Mouse (Mus musculus) gastrocnemius, adult 2 months (tissue): ENCODE data around the gene Cfl2. TPM values are rescaled to one million over a fixed set of nuclear protein-coding genes. Genes with fewer than 3 reads are reported as not detected.
"Not testable (repeated sequence)": the region's sequence is repeated elsewhere in the genome, so short reads cannot be mapped to it uniquely, and the experiment has no call there.

Source experiments
- DNase-seq: peaks from one replicate; pipeline ENCODE4 v3.0.0; 2022
- H3K27ac ChIP-seq: fragments of 200-600 bp; 2 replicates; pipeline ENCODE4 v1.8.1; 2022; ENCODE audit warnings: mild to moderate bottlenecking
- H3K4me3 ChIP-seq: fragments of 200-600 bp; 2 replicates; pipeline ENCODE4 v1.8.1; 2022; ENCODE audit warnings: mild to moderate bottlenecking, moderate library complexity
- CTCF ChIP-seq: fragments of 200-600 bp; IDR thresholded peaks from 2 replicates; pipeline ENCODE4 v1.8.1; 2022; ENCODE audit warnings: antibody characterized with exemption, mild to moderate bottlenecking, moderate library complexity
- intact Hi-C: fragments of 180-260 bp; cut with DNase I; formaldehyde crosslinking; loops from one replicate; pipeline ENCODE4 v1.15.1; 2025
- total RNA-seq, 2 experiments: library from RNA; stranded (reverse); gene quantifications; 2 replicates each; pipeline ENCODE4 v1.2.3; 2021

Cfl2 gene
- total RNA-seq, 2 experiments from 2014 or later: 419 to 537 TPM

- Histone ChIP-seq H3K27ac (peak overlapping the region; percentile 74), H3K4me3 (no peak overlapping the region)
- DNase-seq: no peak
- TF ChIP-seq CTCF: no peak
- intact Hi-C loops: no loop called here
Measured at GRCm38 (mm10) chr12:54850551-54850950, 12.1 kb downstream of the Cfl2 start.

DNA sequence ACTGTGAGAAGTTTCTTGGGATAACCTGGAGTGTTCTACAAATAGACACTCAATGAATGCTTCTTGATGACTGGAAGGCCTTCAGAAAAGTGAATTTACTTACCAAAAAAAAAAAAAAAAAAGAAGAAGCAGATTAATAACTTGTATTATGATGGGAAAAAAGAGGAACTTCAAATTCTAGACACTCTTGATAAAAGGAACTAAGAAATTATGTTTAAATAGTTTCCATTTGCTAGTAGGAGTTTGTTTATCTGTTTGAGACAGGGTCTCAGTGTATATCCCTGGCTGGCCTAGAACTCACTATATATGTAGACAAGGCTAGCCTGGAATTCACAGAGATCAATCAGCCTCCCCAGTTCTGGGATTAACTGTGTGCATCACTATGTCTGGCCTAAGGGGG is 18.3 kb downstream of the Cfl2 start:
- Histone ChIP-seq H3K27ac (no peak overlapping the region), H3K4me3 (no peak overlapping the region)
- no peak for TF ChIP-seq CTCF
- DNase-seq: no peak
- intact Hi-C loops: no loop called here

DNA sequence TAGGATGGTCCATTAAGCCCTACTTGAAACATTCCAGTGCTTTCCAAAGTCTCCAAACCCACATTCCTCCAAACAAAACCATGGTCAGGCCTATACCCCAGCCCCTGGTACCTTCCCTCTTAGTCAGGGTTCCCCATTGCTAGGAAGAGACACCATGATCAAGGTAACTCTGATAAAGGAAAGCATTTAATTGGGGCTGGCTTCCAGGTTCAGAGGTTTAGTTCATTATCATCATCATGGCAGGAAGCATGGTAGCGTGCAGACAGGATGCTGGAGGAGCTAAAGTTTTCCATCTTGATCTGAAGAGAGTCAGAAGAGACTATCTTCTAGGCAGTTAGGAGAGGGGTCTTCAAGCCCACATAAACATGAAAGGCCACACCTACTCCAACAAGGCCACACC is 21.1 kb downstream of the Cfl2 start:
- DNase-seq: no peak
- intact Hi-C loops: no loop called here
- Histone ChIP-seq H3K27ac (no peak overlapping the region), H3K4me3 (no peak overlapping the region)
- no peak for TF ChIP-seq CTCF

DNA sequence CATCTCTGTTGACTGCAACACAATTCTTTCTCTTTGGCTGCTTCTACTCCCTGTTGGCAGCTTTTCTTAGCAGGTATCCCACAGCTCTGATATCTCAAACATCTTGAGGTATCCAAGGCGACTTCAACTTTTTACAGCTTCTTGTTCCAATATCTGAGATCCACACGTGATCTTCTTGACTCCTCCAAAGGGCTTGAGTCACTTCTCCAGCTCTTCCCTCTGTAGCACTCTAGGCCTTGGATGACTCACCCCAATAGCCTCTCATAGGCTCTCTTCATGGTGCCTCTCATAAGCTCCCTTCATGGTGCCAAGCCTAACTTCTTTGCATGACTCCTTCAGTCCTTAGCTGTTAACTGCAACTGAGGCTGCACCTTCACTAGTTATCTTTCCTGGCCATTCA is 22.9 kb downstream of the Cfl2 start:
- DNase-seq: no peak
- Histone ChIP-seq H3K27ac (no peak overlapping the region), H3K4me3 (no peak overlapping the region)
- no peak for TF ChIP-seq CTCF
- intact Hi-C loops: loop anchor here (10.0 kb wide), 1 partner anchor 145 kb away; the partner anchor contains the start of gene Gm20403

DNA sequence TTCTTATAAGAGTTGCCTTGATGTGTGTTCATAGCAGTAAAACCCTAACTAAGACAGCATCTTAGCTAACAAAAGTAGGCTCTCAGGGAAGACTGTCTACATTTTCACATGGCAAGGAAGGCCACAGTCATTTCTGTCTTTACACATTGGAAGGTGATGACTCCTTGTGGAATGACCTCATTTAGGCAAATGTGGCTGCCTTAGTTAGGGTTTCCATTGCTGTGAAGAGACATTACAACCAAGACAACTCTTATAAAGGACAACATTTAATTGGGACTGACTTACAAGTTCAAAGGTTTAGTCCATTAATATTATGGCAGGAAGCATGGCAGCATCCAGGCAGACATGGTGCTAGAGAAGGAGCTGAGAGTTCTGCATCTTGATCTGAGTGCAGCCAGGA is 23.7 kb downstream of the Cfl2 start:
- H3K27ac ChIP-seq: no peak overlapping the region
- intact Hi-C loops: loop anchor here (10.0 kb wide), 1 partner anchor 146 kb away; the partner anchor contains the start of gene Gm20403
- no peak for TF ChIP-seq CTCF
- DNase-seq: no peak
- H3K4me3 ChIP-seq: no peak overlapping the region

GRCm38 (mm10) chr12:54835608-54836570 is 26.8 kb downstream of the Cfl2 start:
- peak overlapping the region; percentile 88 for H3K27ac ChIP-seq
- H3K4me3 ChIP-seq: peak overlapping the region; percentile 0
- intact Hi-C loops: loop anchor here (1.0 to 10.0 kb wide), 3 partner anchors 21 to 149 kb away; partner anchors contain the start of genes Cfl2 and Gm20403
- DNase-seq: peak; percentile 44
- TF ChIP-seq CTCF: no peak

GRCm38 (mm10) chr12:54834925-54835447 is 27.7 kb downstream of the Cfl2 start:
- intact Hi-C loops: loop anchor here (1.0 to 10.0 kb wide), 3 partner anchors 22 to 150 kb away; partner anchors contain the start of genes Cfl2 and Gm20403
- H3K4me3 ChIP-seq: peak overlapping the region; percentile 69
- H3K27ac ChIP-seq: peak overlapping the region; percentile 88
- peak; percentile 91 for DNase-seq
- no peak for TF ChIP-seq CTCF

- Histone ChIP-seq H3K27ac (peak overlapping the region; percentile 88), H3K4me3 (peak overlapping the region; percentile 46)
- TF ChIP-seq CTCF: no peak
- intact Hi-C loops: loop anchor here (2.0 to 10.0 kb wide), 2 partner anchors 29 to 151 kb away; partner anchors contain the start of genes Cfl2 and Gm20403
- DNase-seq: peak; percentile 59
Measured at GRCm38 (mm10) chr12:54833856-54834399, 28.7 kb downstream of the Cfl2 start.

DNA sequence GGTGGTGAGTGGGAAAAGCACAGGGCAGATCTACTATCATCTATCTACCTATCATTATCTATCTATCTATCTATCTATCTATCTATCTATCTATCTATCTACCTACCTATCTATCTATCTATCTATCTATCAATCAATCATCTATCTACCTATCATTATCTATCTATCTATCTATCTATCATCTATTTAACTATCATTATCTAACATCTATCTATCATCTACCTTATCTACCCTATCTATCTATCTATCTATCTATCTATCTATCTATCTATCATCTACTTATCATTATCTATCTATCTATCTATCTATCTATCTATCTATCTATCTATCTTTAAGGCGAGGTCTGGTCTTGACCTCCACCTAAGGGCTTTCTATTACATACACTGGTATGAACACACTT is 30.8 kb downstream of the Cfl2 start:
- H3K27ac ChIP-seq, DNase-seq, H3K4me3 ChIP-seq: not testable (repeated sequence)
- intact Hi-C loops: loop anchor here (10.0 kb wide), 1 partner anchor 153 kb away; the partner anchor contains the start of gene Gm20403

DNA sequence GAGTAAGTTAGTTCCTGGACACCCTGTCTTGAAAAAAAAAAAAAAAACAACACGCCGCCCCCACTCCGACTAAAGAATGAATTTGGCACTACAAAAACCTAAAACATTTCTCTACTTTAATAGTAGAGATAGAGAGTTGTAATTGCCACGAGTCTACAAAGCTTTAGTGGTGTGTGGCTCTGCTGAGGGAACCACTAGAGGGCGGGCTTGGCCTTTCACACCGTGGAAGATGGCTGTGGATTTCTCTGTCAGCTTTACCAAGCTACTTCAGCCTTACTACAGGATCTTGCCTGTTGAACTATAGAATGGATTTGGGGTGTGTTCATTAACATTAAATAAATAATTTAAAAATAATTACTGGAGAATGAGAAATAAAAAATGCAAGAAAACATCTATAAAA is 32.1 kb downstream of the Cfl2 start:
- peak; percentile 97 for TF ChIP-seq CTCF
- Histone ChIP-seq H3K27ac (no peak overlapping the region), H3K4me3 (no peak overlapping the region)
- intact Hi-C loops: loop anchor here (1.0 to 10.0 kb wide), 2 partner anchors 49 to 154 kb away; partner anchors contain the start of gene Gm20403
- peak; percentile 86 for DNase-seq

DNA sequence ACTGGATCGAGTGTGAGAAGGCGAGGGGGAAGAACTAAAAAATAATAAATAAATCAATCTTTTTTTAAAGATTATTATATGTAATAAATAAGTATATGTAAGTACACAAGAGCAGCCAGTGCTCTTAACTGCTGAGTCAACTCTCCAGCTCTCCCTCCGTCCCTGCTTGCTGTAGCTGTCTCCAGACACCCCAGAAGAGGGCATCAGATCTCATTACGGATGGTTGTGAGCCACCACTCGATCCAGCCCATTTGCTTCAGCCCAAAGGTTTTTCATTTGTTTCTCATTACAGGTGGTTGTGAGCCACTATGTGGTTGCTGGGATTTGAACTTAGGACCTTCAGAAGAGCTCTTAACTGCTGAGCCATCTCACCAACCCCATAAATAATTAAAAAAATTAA is 32.8 kb downstream of the Cfl2 start:
- TF ChIP-seq CTCF: no peak
- Histone ChIP-seq H3K27ac (no peak overlapping the region), H3K4me3 (no peak overlapping the region)
- intact Hi-C loops: loop anchor here (1.0 to 10.0 kb wide), 2 partner anchors 49 to 155 kb away; partner anchors contain the start of gene Gm20403
- DNase-seq: no peak

- Histone ChIP-seq H3K4me3 (no peak overlapping the region), H3K27ac (no peak overlapping the region)
- intact Hi-C loops: no loop called here
- DNase-seq: no peak
- TF ChIP-seq CTCF: no peak
Measured at GRCm38 (mm10) chr12:54828043-54828442, 34.6 kb downstream of the Cfl2 start.

GRCm38 (mm10) chr12:54825202-54825601 is 37.5 kb downstream of the Cfl2 start:
- H3K27ac ChIP-seq: no peak overlapping the region
- intact Hi-C loops: no loop called here
- no peak for DNase-seq
- H3K4me3 ChIP-seq: no peak overlapping the region
- peak; percentile 26; the same call in 1 of the 2 replicates for TF ChIP-seq CTCF
